Mouse (Mus musculus): ENCODE results near the gene St3gal3. TPM values are rescaled to one million over a fixed set of nuclear protein-coding genes. Genes with fewer than 3 reads are reported as not detected.
A peak's percentile ranks its signal among the peaks of the same experiment; 100 is the strongest.

St3gal3 gene
- polyA plus RNA-seq, 1 experiment: 34.3 TPM

DNA sequence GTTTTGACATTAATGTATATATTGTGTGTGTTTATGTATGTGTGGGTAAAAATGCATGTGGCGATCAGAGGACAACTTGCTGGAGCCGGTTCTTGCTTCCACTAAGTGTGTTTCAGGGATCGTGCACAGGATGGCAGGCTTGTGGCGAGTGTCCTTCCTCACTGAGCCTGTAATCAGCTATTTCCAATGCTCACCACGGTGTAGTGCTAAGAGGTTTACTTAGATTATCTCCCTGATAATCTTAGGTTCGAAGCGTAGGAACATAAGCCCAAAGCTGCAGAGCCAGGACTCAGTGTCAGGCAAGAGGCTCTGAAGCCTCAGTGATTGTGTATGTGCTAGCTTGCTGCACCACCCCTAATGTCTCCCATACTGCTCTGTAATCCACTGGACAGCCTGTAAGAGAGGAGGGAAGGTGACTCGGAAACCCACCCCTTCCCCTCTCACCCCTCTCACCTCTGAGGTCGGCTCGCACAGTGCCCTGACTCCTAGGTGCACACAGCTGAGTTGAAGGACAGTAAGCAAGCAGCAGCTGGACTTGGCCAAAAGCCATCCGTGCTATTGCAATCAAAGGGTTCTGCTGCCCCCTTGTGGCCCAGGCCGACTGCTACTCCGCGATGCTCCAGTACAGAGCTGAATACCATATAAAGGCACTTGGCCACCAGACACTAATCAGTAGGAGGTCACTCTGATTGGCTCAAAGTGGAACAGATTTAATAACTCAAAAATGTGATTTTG is 51.3 kb downstream of the St3gal3 start:
- no peaks in the 10 kb centered on the region for H3K4me1 ChIP-seq (ENCODE audit: control insufficient read depth, insufficient read depth, insufficient read length, low read length)
- H3K4me3 ChIP-seq (ENCODE audit: insufficient read depth, low read depth, low read length): no peak overlapping the region
- H3K27ac ChIP-seq (replicated peaks; ENCODE audit: low read depth, low read length): no peak overlapping the region

GRCm38 (mm10) chr4:118081608-118082331 is 52.9 kb downstream of the St3gal3 start:
- Histone ChIP-seq H3K27ac (replicated peaks; ENCODE audit: low read depth, low read length) (no peak overlapping the region), H3K4me1 (ENCODE audit: control insufficient read depth, insufficient read depth, insufficient read length, low read length) (no peaks in the 10 kb centered on the region), H3K4me3 (ENCODE audit: insufficient read depth, low read depth, low read length) (no peak overlapping the region)

DNA sequence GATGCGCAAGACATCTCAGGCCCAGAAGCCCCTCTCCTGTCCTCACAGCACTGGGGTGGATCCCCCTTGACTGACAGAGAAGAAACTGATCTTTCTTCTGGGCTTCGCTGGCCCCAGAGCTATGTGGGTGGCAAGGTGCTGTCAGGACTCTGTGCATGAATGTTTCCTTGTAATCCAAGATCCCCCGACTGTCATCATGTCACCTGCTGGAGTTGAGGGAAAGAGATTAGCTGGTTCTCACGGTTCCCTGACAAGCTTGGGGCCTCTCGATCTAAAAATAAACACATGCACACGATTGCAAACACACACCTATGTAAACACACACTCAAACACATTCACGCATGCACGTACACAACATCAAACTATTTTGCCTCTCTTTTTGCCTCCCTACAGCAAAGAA is 54.2 kb downstream of the St3gal3 start:
- Histone ChIP-seq H3K4me3 (ENCODE audit: insufficient read depth, low read depth, low read length) (no peak overlapping the region), H3K27ac (replicated peaks; ENCODE audit: low read depth, low read length) (no peak overlapping the region), H3K4me1 (ENCODE audit: control insufficient read depth, insufficient read depth, insufficient read length, low read length) (no peaks in the 10 kb centered on the region)

DNA sequence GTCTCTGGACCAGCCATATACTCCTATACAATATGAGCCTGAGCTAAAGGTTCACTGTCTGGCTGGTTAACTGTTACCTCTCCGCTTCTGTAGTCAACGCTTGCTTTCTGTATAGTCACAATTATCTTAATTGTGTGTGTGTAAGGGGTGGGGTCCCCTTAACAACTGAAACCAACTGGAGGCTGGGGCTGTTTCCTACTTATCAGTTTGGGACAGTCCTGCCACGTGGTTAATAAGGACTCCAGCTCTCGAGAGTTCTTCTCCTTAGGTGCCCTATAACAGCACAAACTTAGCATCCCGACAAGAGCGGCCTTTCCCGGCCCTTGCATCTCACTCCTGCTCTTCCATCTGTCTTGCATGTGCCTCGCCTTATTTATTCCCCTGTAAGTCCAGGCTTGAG is 55.5 kb downstream of the St3gal3 start:
- H3K4me1 ChIP-seq (ENCODE audit: control insufficient read depth, insufficient read depth, insufficient read length, low read length): no peaks in the 10 kb centered on the region
- H3K4me3 ChIP-seq (ENCODE audit: insufficient read depth, low read depth, low read length): no peak overlapping the region
- no peak overlapping the region for H3K27ac ChIP-seq (replicated peaks; ENCODE audit: low read depth, low read length)

GRCm38 (mm10) chr4:118078576-118078975 is 56.1 kb downstream of the St3gal3 start:
- Histone ChIP-seq H3K4me1 (ENCODE audit: control insufficient read depth, insufficient read depth, insufficient read length, low read length) (no peaks in the 10 kb centered on the region), H3K4me3 (ENCODE audit: insufficient read depth, low read depth, low read length) (no peak overlapping the region), H3K27ac (replicated peaks; ENCODE audit: low read depth, low read length) (no peak overlapping the region)

DNA sequence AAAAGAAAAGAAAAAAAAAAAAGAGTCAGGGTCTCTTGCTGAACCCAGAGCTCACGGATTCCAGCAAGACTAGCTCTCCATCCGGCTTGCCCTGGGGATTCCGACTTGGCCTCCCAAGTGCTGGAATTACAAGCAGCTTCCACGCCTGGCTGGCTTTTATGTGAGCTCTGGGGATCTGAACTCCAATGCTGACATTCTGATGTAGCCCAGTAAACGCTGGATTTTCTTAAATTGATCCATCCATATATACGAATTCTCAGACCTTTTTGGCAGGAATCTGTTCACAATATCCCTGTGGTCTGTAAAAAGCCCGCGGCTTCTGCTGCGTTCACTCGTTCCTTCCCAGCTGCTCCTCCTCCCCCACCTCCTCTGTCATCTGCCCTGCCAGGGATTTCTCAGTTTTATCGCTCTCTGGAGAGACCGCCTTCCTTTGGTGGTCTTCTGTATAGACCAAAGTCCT is 57.4 kb downstream of the St3gal3 start:
- Histone ChIP-seq H3K4me1 (ENCODE audit: control insufficient read depth, insufficient read depth, insufficient read length, low read length) (no peaks in the 10 kb centered on the region), H3K27ac (replicated peaks; ENCODE audit: low read depth, low read length) (no peak overlapping the region)

GRCm38 (mm10) chr4:118076648-118077047 is 58.1 kb downstream of the St3gal3 start:
- Histone ChIP-seq H3K27ac (replicated peaks; ENCODE audit: low read depth, low read length) (no peak overlapping the region), H3K4me3 (ENCODE audit: insufficient read depth, low read depth, low read length) (no peak overlapping the region), H3K4me1 (ENCODE audit: control insufficient read depth, insufficient read depth, insufficient read length, low read length) (no peaks in the 10 kb centered on the region)

More for the DNA sequence above, 57.4 kb downstream of the St3gal3 start:
- H3K4me3 ChIP-seq (ENCODE audit: insufficient read depth, low read depth, low read length): no peak overlapping the region

DNA sequence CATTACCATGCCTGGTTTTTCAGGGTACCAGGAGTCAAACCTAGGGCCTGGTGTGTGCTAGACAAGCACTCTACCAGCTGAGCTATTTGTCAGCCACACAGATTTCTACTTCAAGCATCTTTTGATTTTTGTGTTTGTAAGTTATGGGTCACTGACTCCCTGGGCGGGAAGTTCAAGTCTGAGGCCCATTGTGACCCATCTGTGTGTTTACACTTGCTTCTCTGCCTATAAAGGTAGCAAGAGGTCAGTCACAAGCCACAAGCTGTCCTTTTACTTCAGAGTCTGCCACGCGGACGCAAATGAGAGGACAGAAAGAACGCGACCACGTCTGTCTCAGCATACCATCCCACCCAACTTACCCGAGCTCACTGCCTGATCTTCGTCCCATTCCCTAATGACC is 59.4 kb downstream of the St3gal3 start:
- H3K4me3 ChIP-seq (ENCODE audit: insufficient read depth, low read depth, low read length): no peak overlapping the region
- H3K4me1 ChIP-seq (ENCODE audit: control insufficient read depth, insufficient read depth, insufficient read length, low read length): no peaks in the 10 kb centered on the region
- no peak overlapping the region for H3K27ac ChIP-seq (replicated peaks; ENCODE audit: low read depth, low read length)

DNA sequence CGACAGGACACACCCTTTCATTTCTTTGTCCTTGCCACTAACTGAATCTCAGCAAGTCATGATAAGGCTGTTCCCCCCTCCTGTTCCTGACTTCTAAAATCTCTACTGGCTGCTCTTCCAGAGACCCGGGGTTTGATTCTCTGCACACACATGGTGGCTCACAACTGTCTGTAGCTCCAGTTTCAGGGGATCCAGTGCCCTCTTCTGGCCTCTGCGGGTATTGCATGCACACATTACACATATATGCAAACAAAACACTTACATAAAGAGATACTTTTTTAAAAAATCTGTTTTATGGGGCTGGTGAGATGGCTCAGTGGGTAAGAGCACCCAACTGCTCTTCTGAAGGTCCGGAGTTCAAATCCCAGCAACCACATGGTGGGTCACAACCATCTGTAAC is 60.5 kb downstream of the St3gal3 start:
- Histone ChIP-seq H3K4me3 (ENCODE audit: insufficient read depth, low read depth, low read length) (no peak overlapping the region), H3K4me1 (ENCODE audit: control insufficient read depth, insufficient read depth, insufficient read length, low read length) (no peaks in the 10 kb centered on the region), H3K27ac (replicated peaks; ENCODE audit: low read depth, low read length) (no peak overlapping the region)

- Histone ChIP-seq H3K4me3 (ENCODE audit: insufficient read depth, low read depth, low read length) (no peak overlapping the region), H3K4me1 (ENCODE audit: control insufficient read depth, insufficient read depth, insufficient read length, low read length) (no peaks in the 10 kb centered on the region), H3K27ac (replicated peaks; ENCODE audit: low read depth, low read length) (no peak overlapping the region)
Measured at GRCm38 (mm10) chr4:118073128-118073527, 61.6 kb downstream of the St3gal3 start.

- Histone ChIP-seq H3K4me3 (ENCODE audit: insufficient read depth, low read depth, low read length) (no peak overlapping the region), H3K4me1 (ENCODE audit: control insufficient read depth, insufficient read depth, insufficient read length, low read length) (no peaks in the 10 kb centered on the region), H3K27ac (replicated peaks; ENCODE audit: low read depth, low read length) (no peak overlapping the region)
Measured at GRCm38 (mm10) chr4:118071891-118072290, 62.8 kb downstream of the St3gal3 start.

DNA sequence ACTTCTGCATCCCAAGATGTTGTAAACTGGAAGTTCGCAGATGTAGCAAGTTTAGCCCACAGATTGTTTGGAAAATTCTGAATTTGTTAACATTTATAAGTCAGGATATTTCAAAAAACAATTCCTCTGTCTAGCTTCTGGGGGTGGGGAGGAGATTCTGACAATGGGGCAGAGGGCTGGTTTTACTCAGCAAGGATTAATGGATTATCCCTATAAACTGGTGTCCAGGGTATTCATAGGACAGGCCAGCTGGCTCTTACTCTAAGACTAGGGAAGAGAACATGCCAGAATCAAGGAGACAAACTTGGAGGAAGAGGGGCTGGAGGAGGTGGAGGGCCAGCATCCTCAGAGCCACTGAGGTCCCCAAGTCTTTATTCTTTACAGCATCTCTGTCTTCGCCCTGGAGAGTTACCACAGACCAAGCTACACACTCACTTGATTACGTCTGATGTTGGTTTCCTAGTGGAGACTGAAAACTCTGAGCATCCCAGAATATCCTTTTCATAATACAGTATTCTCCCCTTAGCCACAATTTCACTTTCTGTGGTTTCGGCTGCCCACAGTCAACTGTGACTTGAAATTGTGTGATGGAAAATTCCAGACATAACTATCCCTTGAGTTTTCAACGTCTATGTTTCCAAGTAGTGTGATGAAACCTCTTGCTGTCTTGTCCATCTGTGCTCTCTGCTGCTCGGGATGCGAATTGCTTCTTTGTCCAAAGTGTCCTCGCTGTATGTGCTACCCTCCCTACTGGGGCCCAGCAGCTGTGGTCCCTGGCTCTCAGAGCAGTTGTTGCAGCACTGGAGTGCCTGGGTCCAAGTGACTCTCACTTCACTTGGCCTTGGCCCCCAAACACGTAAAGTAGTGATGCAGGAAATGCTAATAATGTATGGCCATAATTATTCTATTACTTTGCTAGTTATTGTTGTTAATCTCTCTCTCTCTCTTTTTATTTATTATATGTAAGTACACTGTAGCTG is 64.2 kb downstream of the St3gal3 start:
- H3K27ac ChIP-seq (replicated peaks; ENCODE audit: low read depth, low read length): no peak overlapping the region
- no peak overlapping the region for H3K4me3 ChIP-seq (ENCODE audit: insufficient read depth, low read depth, low read length)
- H3K4me1 ChIP-seq (ENCODE audit: control insufficient read depth, insufficient read depth, insufficient read length, low read length): no peaks in the 10 kb centered on the region

DNA sequence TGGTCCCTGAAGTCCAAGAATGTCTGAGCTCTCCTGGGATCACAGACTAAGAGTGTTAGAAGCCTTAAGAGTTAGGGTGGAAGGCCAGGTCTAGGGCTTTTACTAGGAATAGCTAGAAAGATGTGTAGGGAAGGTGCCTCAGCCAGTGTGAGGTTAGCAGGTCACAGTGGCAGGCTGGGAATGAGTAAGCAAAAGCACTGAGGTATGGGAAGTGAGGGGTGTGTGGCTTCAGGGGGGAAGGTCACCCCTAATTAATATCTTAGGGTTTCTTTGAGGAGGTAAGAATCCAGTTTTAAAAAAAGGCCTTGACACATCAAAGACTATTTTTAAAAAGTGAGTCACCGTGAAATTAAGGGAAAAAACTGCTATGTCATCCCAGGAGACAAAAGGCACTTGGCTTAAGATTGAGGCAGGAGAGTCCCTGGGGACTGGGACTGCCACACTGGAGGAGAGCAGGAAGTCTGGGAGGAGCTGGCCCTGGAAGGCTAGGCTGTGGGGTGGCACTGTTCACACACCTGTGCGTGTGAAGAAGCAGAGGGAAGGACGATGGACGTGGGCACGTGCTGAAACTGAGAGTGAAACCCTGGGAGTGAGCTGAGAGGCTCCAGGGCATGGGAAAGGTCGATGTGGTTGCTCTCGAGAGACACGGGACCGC is 72.8 kb downstream of the St3gal3 start:
- Histone ChIP-seq H3K4me1 (ENCODE audit: control insufficient read depth, insufficient read depth, insufficient read length, low read length) (peaks cover 30% of the 10 kb centered on the region), H3K27ac (replicated peaks; ENCODE audit: low read depth, low read length) (peak overlapping the region; percentile 43), H3K4me3 (ENCODE audit: insufficient read depth, low read depth, low read length) (no peak overlapping the region)

DNA sequence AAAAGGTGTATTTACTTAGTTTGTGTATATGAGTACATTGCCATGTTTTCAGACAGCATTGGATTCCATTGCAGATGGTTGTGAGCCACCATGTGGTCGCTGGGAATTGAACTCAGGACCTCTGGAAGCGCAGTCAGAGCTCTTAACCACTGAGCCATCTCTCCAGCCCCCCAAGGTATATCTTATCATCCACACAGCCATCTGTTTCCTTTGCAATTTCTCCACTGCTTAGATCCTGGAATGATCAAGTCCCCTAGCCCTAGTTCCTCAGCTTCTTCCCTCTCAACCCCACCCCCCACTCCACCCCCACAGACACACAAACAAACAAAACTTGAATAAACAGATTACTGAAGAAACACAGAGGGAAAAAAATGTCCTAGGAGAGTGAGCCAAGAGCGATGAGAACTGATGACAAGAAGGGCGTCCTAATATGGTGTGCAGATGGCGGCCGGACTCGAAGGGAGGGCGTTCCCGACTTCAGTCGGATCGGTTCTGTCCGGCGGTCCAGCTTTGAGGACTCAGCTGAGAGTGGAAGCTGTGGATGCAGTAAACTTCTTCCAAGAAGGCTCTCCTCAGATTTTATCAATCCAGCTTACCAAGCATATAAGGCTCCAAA is 73.7 kb downstream of the St3gal3 start:
- Histone ChIP-seq H3K4me3 (ENCODE audit: insufficient read depth, low read depth, low read length) (no peak overlapping the region), H3K4me1 (ENCODE audit: control insufficient read depth, insufficient read depth, insufficient read length, low read length) (peaks cover 30% of the 10 kb centered on the region), H3K27ac (replicated peaks; ENCODE audit: low read depth, low read length) (no peak overlapping the region)
